Mouse (Mus musculus): ENCODE data around the gene Itpa. TPM values are rescaled to one million over a fixed set of nuclear protein-coding genes. Genes with fewer than 3 reads are reported as not detected.

Gene Itpa
- polyA plus RNA-seq, 1 experiment, result 137 TPM

- Histone ChIP-seq H3K9me3 (replicated peaks; ENCODE audit: control insufficient read depth, insufficient read depth, low read length, poor library complexity, severe bottlenecking) (no peaks in the 10 kb centered on the region), H3K4me3 (ENCODE audit: low read depth, low read length) (no peak overlapping the region), H3K4me1 (ENCODE audit: control insufficient read depth, insufficient read depth, low read length) (no peaks in the 10 kb centered on the region), H3K9ac (ENCODE audit: low read depth, poor library complexity, severe bottlenecking) (no peak overlapping the region), H3K27me3 (ENCODE audit: control insufficient read depth, insufficient read depth, low read length, poor library complexity, severe bottlenecking) (no peaks in the 10 kb centered on the region), H3K36me3 (ENCODE audit: control insufficient read depth, insufficient read depth, low read length, poor library complexity, severe bottlenecking) (0 out of 2 replicates have a peak, but pooled peaks cover 2% of the 10 kb centered on the region), H3K27ac (ENCODE audit: insufficient read depth, low read length) (no peak overlapping the region)
- TF ChIP-seq EP300 (IDR thresholded peaks at IDR 0.05; ENCODE audit: insufficient read depth, low read depth, low read length) (no peak), POLR2A (IDR thresholded peaks at IDR 0.05; ENCODE audit: insufficient read depth, low read length) (no peak), CTCF (IDR thresholded peaks at IDR 0.05; ENCODE audit: low read depth, low read length) (no peak)
Measured at GRCm38 (mm10) chr2:130685426-130685825, 18.0 kb downstream of the Itpa start.

DNA sequence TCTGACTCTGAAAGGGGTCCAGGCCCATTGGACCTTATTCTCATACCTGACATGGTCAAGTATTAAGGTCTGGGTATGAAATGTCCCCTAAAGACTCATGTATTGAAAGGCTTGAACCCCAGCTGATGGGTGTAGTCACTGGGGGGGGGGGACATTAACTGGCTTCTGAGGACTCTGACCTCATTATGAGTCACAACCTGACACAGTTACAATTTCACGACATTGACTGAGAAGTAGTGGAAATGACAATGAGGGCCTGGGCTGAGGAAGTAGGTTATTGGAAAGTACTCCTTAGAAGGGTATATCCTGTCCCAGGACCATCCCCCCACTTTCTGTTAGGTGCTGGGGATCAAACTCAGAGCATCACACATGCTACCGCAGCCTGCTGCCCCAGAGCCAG is 21.6 kb downstream of the Itpa start:
- Histone ChIP-seq H3K4me1 (ENCODE audit: control insufficient read depth, insufficient read depth, low read length) (peaks cover 3% of the 10 kb centered on the region), H3K27ac (ENCODE audit: insufficient read depth, low read length) (no peak overlapping the region), H3K27me3 (ENCODE audit: control insufficient read depth, insufficient read depth, low read length, poor library complexity, severe bottlenecking) (no peaks in the 10 kb centered on the region), H3K9ac (ENCODE audit: low read depth, poor library complexity, severe bottlenecking) (no peak overlapping the region), H3K4me3 (ENCODE audit: low read depth, low read length) (no peak overlapping the region), H3K9me3 (replicated peaks; ENCODE audit: control insufficient read depth, insufficient read depth, low read length, poor library complexity, severe bottlenecking) (no peaks in the 10 kb centered on the region), H3K36me3 (ENCODE audit: control insufficient read depth, insufficient read depth, low read length, poor library complexity, severe bottlenecking) (no peaks in the 10 kb centered on the region)
- TF ChIP-seq POLR2A (IDR thresholded peaks at IDR 0.05; ENCODE audit: insufficient read depth, low read length) (no peak), EP300 (IDR thresholded peaks at IDR 0.05; ENCODE audit: insufficient read depth, low read depth, low read length) (no peak), CTCF (IDR thresholded peaks at IDR 0.05; ENCODE audit: low read depth, low read length) (no peak)

- H3K4me3 ChIP-seq (ENCODE audit: low read depth, low read length), result no peak overlapping the region
- H3K27me3 ChIP-seq (ENCODE audit: control insufficient read depth, insufficient read depth, low read length, poor library complexity, severe bottlenecking), result no peaks in the 10 kb centered on the region
- H3K9ac ChIP-seq (ENCODE audit: low read depth, poor library complexity, severe bottlenecking), result 0 out of 2 replicates have a peak overlapping the region, but pooled peaks have one; percentile 38
- no peak for TF ChIP-seq CTCF (IDR thresholded peaks at IDR 0.05; ENCODE audit: low read depth, low read length)
- no peak for TF ChIP-seq EP300 (IDR thresholded peaks at IDR 0.05; ENCODE audit: insufficient read depth, low read depth, low read length)
- TF ChIP-seq POLR2A (IDR thresholded peaks at IDR 0.05; ENCODE audit: insufficient read depth, low read length), result no peak
- H3K4me1 ChIP-seq (ENCODE audit: control insufficient read depth, insufficient read depth, low read length), result peaks cover 3% of the 10 kb centered on the region
- no peaks in the 10 kb centered on the region for H3K36me3 ChIP-seq (ENCODE audit: control insufficient read depth, insufficient read depth, low read length, poor library complexity, severe bottlenecking)
- no peaks in the 10 kb centered on the region for H3K9me3 ChIP-seq (replicated peaks; ENCODE audit: control insufficient read depth, insufficient read depth, low read length, poor library complexity, severe bottlenecking)
- peak overlapping the region; percentile 23; the same call in 1 of the 2 replicates for H3K27ac ChIP-seq (ENCODE audit: insufficient read depth, low read length)
Measured at GRCm38 (mm10) chr2:130693563-130693962, 26.2 kb downstream of the Itpa start.

- Histone ChIP-seq H3K9me3 (replicated peaks; ENCODE audit: control insufficient read depth, insufficient read depth, low read length, poor library complexity, severe bottlenecking) (no peaks in the 10 kb centered on the region), H3K4me1 (ENCODE audit: control insufficient read depth, insufficient read depth, low read length) (peaks cover 4% of the 10 kb centered on the region), H3K36me3 (ENCODE audit: control insufficient read depth, insufficient read depth, low read length, poor library complexity, severe bottlenecking) (no peaks in the 10 kb centered on the region), H3K27me3 (ENCODE audit: control insufficient read depth, insufficient read depth, low read length, poor library complexity, severe bottlenecking) (no peaks in the 10 kb centered on the region), H3K4me3 (ENCODE audit: low read depth, low read length) (peak overlapping the region; percentile 89), H3K9ac (ENCODE audit: low read depth, poor library complexity, severe bottlenecking) (peak overlapping the region; percentile 63), H3K27ac (ENCODE audit: insufficient read depth, low read length) (no peak overlapping the region)
- no peak for TF ChIP-seq EP300 (IDR thresholded peaks at IDR 0.05; ENCODE audit: insufficient read depth, low read depth, low read length)
- no peak for TF ChIP-seq POLR2A (IDR thresholded peaks at IDR 0.05; ENCODE audit: insufficient read depth, low read length)
- no peak for TF ChIP-seq CTCF (IDR thresholded peaks at IDR 0.05; ENCODE audit: low read depth, low read length)
Measured at GRCm38 (mm10) chr2:130696700-130697152, 29.3 kb downstream of the Itpa start.

DNA sequence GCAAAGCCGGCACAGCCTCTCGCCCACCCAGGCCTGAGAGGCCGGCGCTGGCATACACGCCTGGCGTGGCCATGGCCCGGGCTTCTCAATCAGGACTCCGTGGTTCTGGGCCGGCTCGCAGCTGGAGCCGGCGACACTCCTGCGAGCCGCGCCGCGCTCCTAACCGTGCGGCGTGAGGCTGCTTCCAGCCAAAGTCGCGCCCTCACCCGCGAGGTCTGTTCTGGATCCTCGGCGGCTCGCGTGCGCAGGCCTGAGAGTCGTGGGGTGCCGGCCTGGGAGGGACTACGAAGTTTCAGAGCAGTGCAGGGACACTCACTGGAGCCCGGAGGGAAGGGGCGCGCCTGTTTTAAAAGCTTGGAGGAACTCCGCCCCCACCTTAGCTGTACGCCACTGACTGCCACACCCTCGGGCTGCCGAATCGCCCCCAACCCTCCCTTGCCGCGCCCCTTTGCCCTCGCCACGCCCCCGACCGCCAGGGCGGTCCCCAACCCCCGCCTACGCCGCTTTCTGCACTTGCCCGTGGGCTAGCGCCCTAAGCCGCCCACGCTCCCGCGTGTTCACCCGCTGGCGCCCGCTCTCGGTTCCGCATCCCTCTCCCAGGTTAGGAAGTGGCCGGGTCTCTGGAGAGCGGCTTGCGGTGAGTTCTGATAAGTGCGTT is 29.9 kb downstream of the Itpa start, which contains the start of gene Slc4a11:
Slc4a11 (minus strand) TSS at position 367 of the 658 bp plus-strand sequence.
- Histone ChIP-seq H3K9me3 (replicated peaks; ENCODE audit: control insufficient read depth, insufficient read depth, low read length, poor library complexity, severe bottlenecking) (no peaks in the 10 kb centered on the region), H3K27ac (ENCODE audit: insufficient read depth, low read length) (no peak within 1 kb of the TSS), H3K36me3 (ENCODE audit: control insufficient read depth, insufficient read depth, low read length, poor library complexity, severe bottlenecking) (no peaks in the 10 kb centered on the region), H3K4me1 (ENCODE audit: control insufficient read depth, insufficient read depth, low read length) (peaks cover 4% of the 10 kb centered on the region), H3K4me3 (ENCODE audit: low read depth, low read length) (peak within 1 kb of the TSS; percentile 89), H3K27me3 (ENCODE audit: control insufficient read depth, insufficient read depth, low read length, poor library complexity, severe bottlenecking) (no peaks in the 10 kb centered on the region), H3K9ac (ENCODE audit: low read depth, poor library complexity, severe bottlenecking) (peak within 1 kb of the TSS; percentile 63)
- no peak for TF ChIP-seq POLR2A (IDR thresholded peaks at IDR 0.05; ENCODE audit: insufficient read depth, low read length)
- TF ChIP-seq CTCF (IDR thresholded peaks at IDR 0.05; ENCODE audit: low read depth, low read length), result no peak
- peak; percentile 49; the same call in 1 of the 2 replicates for TF ChIP-seq EP300 (IDR thresholded peaks at IDR 0.05; ENCODE audit: insufficient read depth, low read depth, low read length)

- no peaks in the 10 kb centered on the region for H3K9me3 ChIP-seq (replicated peaks; ENCODE audit: control insufficient read depth, insufficient read depth, low read length, poor library complexity, severe bottlenecking)
- peaks cover 4% of the 10 kb centered on the region for H3K4me1 ChIP-seq (ENCODE audit: control insufficient read depth, insufficient read depth, low read length)
- H3K27ac ChIP-seq (ENCODE audit: insufficient read depth, low read length), result no peak overlapping the region
- peak overlapping the region; percentile 63 for H3K9ac ChIP-seq (ENCODE audit: low read depth, poor library complexity, severe bottlenecking)
- H3K4me3 ChIP-seq (ENCODE audit: low read depth, low read length), result peak overlapping the region; percentile 89
- TF ChIP-seq EP300 (IDR thresholded peaks at IDR 0.05; ENCODE audit: insufficient read depth, low read depth, low read length), result no peak
- TF ChIP-seq CTCF (IDR thresholded peaks at IDR 0.05; ENCODE audit: low read depth, low read length), result no peak
- TF ChIP-seq POLR2A (IDR thresholded peaks at IDR 0.05; ENCODE audit: insufficient read depth, low read length), result no peak
- H3K27me3 ChIP-seq (ENCODE audit: control insufficient read depth, insufficient read depth, low read length, poor library complexity, severe bottlenecking), result no peaks in the 10 kb centered on the region
- no peaks in the 10 kb centered on the region for H3K36me3 ChIP-seq (ENCODE audit: control insufficient read depth, insufficient read depth, low read length, poor library complexity, severe bottlenecking)
Measured at GRCm38 (mm10) chr2:130697821-130698266, 30.4 kb downstream of the Itpa start.
